Mouse (Mus musculus) yolk sac, embryonic 10.5 days (tissue): ENCODE data around the gene Mzf1.
A peak's percentile ranks its signal among the peaks of the same experiment; 100 is the strongest.

Source experiments
- DNase-seq: peaks from one replicate; pipeline ENCODE4 v3.0.0-alpha.2; 2017; ENCODE audit warnings: low spot score

Mzf1 gene

DNA sequence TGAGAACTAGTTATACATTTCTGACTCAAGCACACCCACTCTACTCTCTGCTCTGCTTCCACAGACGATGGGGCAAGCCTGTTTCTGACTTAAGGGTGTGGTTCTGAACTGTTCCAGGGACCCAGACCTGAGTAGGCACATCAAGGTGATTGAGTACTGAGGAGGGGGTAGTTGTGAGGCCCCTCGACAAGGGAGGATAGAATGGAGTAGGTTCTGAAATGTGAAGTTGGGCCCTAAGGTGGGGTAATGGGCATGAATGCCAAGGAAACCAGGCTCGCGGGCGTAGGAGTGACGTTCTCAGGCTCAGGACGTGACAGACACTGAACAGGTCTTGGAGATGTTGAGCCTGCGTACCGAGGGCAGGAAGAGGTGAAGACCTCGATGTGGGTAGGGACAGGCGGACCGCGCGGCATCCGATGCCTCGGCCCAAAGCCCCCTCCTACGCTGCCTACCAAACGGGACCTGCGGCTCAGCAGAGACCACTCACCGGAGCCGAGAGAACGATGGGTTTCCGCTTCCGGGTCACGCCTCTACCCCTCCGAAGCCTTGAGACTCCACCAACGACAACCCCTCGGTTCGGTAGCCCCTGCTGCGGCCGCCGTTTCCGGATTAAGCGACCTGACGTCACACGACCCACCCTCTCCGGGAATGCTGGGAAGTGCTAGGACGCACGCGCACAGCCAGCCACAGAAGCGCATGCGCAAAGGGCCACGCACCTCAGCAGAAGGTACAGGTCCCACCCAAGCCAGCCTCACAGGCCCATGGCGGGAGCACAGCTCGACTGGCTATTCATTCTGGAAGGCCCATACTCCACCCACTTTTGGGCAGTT lies 20.2 kb downstream of the Mzf1 start, which contains the start of gene Chmp2a:
Gene Chmp2a, minus strand, starts transcription at position 660 of the 830 bp plus-strand sequence.
- DNase-seq: peak; percentile 97

DNA sequence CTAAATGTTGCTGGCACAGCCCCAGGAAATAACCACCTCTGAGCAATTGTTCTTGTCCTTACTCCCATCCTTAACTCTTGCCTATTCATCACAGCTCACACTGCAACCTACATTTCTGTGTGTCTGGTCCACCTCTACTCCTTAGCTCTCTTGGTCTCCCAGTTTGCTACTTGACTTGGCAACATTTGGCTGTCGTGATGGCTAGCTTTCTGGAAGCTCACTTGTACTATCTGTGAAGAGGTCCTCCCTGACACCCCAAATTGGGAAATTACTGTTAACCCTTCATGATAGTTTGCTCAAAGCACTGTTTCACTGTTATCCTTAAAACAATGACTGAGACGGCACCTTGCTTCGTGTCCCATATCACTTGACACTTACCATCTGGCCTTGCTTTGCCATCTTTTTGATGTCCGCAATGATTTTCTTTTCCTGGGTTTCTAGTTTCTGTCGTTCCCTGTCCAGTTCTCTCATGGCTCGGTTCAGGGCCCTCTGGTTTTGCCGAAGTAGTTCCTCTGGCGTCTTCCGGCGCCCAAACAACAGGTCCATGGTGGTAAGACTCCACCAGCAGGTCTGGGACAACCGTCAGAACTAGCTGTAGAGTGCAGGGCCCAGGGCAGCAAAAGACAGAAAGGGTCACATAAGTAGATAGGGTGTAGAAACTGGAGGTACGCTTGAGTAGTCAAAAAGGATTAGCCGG lies 21.0 kb downstream of the Mzf1 start:
- DNase-seq: no peak

DNA sequence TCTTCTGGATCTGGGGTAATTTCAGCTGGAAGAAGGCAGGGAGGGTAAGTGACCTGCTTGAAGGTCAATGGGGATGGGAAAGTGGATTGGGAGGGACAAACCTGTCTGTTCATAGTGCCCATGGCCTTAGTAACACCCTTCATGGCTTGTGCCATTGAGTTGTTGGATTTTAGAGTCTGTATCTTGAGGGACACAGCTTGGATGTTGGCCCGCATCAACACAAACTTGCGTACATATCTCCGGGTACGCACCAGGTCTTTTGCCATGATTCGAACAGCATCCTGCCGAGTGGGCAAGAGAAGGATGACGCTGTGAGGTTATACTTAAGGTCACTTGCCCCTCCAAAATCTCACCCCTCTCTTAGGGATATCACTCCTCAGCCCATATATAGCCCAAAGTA lies 22.0 kb downstream of the Mzf1 start:
- DNase-seq: no peak

DNA sequence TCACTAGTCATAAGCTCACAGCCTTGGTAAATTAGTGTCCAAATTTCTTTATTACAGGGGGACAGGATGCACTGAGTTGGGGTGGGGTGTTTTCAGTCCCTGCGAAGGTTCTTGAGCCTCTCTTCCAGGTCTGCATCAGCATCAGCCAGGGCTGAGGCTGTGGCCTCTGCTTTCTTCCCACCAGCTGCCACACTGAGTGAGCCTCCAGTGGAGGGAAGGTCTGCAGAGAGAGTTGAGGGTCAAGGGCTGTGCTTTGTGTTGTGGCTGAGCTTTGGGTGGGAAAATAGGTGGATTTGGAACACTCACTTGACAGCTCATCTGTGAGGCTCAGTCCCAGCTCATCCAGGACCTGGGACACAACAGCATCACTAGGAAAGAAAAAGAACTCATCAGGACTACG lies 22.6 kb downstream of the Mzf1 start:
- no peak for DNase-seq

DNA sequence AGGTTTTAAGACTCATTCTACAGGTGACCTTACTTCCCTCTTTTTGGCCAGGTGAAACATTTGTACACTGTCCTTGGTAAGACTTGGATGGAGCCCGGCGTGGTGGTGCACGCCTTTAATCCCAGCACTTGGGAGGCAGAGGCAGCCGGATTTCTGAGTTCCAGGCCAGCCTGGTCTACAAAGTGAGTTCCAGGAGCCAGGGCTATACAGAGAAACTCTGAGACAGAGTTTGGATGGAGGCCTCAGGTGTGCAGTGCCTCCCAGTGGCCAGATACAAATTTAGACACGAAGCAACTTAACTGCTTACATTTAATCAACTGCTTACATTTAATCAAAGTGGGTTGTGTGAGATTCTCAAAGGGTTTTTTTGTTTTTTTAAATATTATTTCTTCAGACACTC lies 23.5 kb downstream of the Mzf1 start:
- no peak for DNase-seq

DNA sequence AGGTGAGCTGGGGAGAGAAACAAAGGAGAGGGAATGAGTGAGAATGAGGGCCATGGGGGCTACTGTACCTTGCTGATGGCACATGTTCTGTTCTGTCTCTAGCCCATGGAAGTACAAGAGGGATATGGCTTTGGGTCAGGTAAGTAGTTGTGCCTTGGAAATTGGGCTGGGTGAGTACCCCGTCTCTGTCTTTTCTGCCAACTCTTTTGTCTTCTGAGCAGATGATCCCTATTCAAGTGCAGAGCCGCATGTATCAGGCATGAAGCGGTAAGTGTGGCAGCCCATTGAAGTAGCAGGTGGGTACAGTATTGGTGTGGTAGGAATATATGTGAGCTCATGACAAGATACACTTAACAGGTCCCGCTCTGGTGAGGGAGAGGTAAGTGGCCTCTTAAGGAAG lies 25.6 kb downstream of the Mzf1 start:
- DNase-seq: no peak

DNA sequence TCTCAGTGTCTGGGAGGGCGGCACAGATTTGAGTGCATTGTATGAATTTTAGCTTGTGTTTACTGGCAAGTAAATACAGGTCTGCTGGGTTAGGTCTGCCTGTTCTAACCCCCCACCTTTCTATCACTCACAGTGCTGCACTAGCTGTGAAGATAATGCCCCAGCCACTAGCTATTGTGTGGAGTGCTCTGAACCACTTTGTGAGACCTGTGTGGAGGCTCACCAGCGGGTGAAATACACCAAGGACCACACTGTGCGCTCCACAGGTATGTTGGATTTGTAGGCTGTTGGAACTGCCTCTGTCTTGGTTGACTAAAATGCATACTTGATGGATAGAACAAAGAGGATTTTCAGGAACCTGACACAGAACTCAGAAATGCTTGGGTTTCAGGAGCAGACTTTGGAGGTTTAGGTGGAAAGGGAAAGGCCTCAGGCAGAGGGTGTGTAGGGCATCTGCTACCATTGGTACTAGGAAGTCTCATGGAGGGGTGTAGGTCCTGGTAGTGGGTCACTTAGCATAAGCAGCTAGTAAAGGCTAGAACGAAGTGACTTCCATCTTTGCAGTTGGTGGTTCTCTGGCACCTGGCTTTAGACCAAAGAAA lies 29.0 kb downstream of the Mzf1 start:
- DNase-seq: peak; percentile 1

DNA sequence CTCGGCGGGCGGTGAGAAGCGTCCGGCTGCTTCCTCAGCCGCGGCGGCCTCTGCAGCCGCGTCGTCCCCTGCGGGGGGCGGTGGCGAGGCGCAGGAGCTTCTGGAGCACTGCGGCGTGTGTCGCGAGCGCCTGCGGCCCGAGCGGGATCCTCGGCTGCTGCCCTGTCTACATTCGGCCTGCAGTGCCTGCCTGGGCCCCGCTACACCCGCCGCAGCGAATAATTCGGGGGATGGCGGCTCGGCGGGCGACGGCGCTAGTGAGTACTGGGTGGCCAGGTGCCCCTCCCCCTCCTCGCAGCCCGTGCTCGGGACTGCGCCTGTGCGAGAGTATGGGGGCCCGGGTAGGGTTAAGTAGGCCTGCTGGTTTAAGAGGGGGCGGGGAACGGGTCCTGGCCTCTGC lies 29.8 kb downstream of the Mzf1 start:
- DNase-seq: peak; percentile 83

DNA sequence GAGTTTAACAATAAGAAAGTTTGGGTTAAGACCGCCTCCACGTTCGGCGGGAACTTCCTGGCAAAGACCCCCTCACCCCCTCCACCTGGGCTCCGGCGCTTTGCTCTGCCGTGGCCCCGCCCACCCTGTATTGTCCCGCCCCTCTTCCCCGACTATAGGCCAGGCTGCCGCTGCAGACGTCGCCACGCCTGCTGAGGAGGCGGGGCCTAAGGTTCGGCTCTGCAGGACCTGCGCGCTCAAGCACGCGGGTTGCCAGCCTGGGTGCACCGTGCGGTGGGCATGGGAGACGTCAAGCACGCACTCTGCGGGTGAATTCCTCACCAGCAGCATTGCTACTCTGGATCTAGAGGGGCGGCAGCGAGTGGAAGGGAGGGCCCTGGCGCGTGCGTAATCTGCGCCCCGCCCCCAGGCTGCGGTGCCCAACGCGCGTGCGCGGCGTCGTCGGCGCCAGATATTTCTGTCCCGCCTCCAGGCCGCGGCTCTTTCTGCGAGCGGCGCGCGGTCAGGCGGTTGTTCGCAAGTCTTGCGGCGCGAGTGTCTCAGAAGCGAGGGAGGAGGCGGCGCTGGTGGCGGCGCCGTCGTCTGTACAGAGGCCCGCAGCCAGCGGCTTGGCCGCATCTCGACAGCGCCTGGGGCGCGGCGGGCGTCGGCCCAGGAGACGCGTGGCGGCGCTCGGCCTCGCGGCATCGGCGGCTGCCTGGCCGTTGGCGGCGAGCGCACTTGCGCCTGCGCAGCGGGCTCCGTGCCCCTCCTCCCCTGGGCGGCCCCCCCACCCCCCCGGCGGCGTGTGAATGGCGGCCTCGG lies 30.4 kb downstream of the Mzf1 start:
- peak; percentile 96 for DNase-seq

DNA sequence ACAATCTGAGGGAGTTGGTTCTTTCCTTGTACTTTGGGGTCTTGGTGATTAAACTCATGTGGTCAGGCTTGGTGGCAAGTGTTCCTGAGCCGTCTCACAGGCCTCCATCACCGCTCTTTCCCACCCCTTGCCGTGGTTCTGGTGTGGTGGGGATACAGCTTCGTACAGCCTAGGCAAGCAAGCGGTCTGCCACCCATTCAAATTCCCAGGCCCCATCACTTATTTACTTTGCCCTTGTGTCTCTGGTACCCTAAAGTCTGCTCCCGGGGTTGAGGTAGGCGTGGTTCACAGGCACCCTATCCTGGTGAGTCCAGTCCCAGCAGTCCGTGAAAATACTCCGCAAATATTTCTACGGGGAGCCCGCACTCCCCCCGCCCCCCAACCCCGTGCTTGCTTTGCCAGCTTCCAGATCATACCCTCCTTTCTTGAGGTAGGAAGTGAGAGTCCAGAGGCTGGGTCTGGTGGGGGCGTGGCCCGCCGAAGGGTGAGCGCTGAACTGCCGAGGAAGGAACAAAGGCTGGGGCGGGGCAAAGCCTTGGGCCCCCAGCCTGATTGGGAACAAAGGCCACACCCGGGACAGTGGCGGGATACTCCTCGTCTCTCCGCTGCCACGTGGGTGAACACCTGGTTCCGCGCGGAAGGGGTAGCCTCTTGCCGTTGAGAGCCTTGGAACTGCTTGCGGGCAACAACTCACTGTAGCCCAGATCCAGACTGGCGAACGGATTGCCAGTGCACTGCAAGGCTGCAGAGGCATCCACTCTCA lies 31.6 kb downstream of the Mzf1 start:
- peak; percentile 86 for DNase-seq

DNA sequence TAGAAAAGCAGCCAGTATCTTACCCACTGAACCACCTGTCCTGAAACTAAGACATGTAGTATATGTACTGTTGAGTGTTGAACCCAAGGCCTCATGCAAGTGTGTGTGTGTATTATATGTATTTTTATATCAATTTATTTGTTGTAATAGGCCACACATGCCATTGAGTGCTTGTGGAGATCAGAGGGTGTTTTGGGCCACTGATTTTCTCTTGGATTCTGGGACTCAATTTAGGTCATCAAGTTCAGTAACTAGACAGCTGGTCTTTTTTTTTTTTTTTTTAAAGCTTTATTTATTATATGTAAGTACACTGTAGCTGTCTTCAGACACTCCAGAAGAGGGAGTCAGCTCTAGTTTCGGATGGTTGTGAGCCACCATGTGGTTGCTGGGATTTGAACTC lies 39.3 kb downstream of the Mzf1 start:
- DNase-seq: no peak

DNA sequence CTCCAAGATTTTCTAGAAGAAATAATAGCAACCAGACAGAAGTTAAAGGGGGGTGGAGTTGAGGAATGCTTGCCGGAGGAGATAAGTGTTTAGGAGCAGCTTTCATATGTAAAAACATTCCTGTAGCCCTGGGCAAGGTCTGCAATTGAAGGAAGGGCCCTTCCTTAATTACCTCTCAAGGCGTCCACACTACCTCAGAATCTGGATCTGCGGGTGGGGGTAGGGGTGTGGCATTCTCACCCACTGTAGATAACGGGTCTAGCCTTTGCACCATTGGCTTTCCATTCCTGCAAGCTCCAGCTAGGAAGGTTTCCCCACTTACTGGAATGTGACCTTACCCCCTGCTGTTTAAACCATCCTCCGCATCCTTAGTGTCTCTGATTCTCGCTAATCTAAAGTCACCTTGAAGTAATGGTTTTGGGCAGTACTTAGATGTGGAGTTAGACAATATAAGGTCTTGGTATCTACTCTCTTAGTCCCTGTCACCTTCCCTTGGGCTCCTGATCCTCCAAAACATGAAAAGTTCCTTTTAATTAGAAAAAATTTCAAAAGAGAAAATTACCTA lies 40.2 kb downstream of the Mzf1 start:
- DNase-seq: no peak

DNA sequence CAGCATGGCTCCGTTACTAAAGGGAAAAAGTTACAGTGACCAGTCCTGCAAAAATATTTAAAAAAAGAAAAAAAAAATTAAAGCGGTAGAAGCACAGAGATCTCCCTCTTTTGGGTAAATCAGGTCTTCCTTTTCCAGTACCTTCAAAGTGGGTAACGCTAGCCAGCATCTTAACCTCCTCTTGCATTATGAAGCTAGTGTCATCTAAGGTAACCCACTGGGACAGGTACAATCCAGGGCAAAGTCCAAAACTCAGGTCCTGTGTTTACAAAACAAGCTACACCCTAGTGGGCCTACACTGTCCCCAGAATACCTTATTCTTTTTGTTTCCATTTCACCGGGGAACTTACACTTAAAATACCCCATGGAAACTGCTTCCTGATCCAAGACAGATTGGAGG lies 40.9 kb downstream of the Mzf1 start:
- DNase-seq: no peak

DNA sequence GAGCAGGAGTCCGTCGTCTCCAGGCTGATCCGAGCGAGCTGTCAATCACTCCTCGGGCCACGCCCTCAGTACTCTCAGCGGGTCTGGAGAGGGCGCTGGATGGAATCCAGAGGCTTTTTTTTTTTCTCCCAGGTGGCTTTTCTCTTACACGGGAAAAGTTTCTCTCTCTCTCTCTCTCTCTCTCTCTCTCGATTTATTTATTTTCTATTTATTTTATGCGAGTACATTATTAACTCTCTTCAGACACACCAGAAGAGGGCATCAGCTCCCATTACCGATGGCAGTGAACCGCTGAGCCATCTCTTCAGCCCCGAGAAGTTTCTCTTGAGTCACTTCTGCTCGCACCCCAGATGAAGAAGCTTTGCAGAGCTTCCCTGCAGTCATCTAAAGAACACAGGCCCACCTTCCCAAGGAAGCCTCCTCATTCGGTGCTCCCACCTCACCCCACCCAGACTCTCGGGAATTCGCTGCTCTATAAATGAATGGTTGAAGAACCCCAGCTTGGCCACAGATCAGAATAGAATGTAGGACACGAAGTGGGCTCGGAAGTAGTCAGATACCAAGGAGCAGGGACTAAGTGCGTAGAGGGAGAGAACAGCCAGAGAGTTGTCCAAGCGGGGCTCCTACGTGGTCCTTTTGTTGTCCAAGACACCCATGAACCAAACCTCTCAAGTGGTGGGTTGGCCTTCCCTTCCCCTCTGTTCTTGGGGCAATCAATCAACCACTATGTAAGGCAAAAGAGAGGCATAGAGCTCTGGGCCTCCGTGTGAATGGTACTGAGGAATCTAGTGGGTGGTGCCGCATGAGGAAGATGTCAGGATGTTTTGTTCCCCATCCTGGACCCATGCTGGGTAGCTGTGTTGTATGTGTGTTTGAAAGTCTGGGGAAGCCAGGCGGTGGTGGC lies 44.3 kb downstream of the Mzf1 start, which contains the start of gene Zbtb45:
Gene Zbtb45, minus strand, starts transcription at position 30 of the 904 bp plus-strand sequence.
- DNase-seq: peak; percentile 31

DNA sequence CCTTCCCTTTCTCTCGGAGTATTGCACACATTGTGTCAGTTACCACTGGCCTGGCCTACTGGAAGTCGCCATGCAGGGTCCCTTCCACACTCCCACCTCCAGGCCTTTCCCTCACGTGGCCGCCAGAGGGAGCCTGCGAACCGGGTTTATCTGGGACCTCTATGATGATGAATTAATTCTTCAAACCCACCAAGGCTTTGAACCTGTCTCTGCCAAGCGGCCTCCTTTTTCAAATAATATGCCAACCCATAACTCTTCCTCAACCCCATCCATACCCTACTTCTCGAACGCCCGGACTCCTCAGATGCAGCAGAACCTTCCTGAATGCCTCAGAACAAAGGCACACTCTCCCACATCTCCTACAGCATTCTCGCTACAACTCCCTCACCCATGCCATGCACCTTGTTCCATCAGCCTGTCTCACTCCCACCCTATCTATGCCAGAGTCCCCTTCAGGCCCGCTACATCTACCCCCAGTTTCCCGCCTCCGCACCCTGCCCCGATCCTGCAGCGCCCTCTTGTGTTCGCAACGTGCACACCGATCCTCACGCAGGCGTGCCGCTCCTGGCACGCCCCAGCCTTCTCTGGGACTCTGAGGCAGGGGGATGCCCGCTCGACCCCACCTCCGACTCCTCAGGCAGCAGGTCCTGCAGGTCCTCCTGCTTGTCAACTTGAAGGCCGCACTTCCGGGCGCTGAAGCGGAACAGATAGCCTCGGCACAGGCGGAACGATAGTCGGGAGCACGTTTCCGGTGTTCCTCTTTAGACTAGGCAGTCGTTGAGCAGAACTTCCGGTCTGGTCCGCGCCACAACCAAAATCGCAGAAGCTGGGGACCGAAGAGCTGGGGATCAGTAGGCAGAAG lies 45.2 kb downstream of the Mzf1 start:
- peak; percentile 96 for DNase-seq

DNA sequence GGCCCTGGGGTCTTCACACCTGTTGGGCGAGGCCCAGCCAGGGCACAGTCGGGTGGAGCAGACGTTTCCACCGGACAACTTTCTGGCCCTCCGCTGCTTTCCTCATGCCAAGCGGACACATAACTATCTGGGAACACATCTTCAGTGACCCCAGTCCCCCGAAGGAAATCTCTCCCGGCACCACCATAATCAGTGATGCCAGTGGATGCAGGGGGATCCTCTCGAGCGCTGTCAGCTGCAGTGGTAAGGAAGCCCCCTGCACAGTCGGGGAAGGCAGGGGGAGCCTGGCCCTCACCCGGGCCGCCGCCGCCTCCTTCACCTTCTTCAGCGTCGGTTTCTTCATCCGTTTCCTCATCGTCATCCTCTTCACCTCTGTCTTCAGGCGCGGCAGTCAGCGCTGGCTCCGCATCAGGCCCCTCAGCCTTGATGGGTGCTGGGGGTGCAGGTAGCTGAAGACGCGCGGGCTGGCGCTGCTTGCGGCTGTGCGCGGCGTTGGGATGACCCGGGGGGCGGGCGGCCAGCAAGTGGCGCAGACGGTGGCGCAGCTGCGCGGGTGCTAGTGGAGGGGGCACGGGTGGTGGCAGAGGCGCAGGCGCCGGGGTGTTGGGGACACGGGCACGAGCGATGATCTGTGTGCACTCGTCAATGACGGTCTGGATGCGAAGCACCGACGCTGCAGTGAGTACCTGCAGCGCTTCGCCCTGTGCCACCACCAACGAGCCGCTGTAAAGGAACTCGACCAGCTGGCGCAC lies 47.0 kb downstream of the Mzf1 start:
- DNase-seq: no peak

DNA sequence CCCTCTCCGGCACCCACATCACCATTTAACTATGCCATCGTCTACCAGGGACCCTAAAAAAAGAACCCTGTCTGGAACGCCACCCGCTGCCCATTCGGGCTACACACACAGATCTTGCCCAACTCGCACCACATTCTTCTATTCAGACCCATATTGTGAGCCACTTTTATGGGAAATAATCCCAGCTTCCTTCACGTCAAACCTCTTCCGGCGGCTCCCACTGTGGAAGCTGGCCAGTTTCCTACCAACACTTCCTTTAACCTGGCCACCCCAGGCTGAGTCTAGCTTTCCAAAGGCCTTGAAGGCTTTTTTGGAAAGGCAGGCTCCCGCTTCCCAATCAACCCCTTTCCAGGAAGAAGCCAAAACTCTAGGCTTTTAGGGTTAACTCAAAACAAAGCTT lies 48.0 kb downstream of the Mzf1 start:
- no peak for DNase-seq

DNA sequence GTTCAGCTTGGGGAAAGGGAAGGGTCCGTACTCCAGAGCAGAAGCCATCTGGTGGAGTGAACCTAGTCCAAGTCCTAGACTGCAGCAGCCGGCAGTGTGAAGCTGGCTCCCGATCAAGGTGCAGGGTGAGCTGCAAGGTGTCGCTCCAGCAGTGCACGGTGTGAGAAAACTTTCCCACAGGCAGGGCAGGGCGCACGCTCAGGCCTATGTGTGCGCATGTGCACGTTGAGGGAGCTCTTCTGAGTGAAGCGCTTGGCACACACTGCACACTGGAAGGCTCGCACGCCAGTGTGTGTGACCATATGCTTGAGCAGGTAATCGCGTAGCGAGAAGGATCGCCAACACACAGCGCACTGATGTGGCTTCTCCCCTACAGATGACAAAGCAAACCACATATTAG lies 48.6 kb downstream of the Mzf1 start:
- DNase-seq: no peak
